Mouse (Mus musculus): ENCODE results near the gene Errfi1.
"Not testable (repeated sequence)": the region's sequence is repeated elsewhere in the genome, so short reads cannot be mapped to it uniquely, and the experiment has no call there.

Errfi1 gene

GRCm38 (mm10) chr4:150880364-150880763, 26.6 kb downstream of the Errfi1 start:
- no peak for DNase-seq (ENCODE audit: low spot score in 2 of 2)

DNA sequence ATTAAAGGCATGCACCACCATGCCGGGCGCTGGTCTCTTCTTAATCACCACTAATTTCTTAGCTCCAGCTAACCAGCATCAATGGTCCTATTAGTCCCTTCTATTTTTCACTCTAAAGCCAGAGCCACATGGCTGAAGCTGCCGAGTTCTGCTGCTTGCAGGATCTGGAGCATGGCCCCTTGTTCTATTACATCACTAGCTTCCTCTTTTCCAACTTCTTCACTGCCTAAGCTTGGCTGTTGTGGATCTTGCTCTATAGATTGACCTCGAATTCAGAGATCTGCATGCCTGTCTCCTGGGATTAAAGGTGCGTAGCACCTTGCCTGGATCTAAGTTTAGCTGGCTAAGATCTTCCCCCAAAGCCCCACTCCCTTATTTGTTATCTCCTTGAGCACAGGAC, 28.9 kb downstream of the Errfi1 start:
- DNase-seq (ENCODE audit: low spot score in 2 of 2): no peak

DNA sequence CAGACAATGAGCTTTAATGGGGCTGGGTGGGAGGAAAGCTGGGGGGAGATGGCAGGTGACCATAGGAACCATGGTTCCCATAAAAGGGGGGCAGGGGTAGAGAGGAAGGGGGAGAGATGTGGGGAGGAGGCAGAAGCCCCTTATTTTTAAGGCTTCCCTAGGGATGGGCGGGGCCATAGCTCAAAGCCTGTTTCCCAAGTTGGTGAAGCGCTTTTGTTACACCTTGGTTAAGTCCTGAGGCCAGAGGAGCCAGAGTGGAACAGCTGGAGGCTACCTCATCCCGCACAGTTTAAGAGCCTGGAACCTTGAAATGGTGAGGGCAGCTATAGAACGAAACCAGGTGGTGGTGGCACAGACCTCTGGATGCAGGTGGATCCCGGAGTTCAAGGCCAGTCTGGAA, 34.2 kb downstream of the Errfi1 start:
- DNase-seq (ENCODE audit: low spot score in 2 of 2): no peak

DNA sequence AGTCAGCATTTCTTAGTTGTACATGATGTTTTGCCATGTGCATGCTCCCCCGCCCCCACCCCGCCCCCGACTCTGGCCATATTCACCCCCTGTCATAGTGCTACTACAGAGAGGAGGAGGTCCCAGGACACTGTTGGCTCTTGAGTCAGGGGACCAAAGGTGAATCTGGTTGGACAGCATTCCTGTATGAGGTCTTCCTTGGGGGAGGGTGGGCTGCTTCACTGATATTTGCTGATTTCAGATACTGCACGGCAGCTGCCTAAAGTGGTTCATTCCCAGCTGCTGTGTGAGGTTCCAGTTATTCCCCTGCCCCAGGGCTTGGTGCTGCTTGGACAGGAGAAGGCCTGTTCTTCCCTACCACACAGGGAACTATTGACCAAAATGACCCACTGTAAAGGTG, 34.8 kb downstream of the Errfi1 start:
- no peak for DNase-seq (ENCODE audit: low spot score in 2 of 2)

GRCm38 (mm10) chr4:150889273-150889954, 35.7 kb downstream of the Errfi1 start:
- no peak for DNase-seq (ENCODE audit: low spot score in 2 of 2)

DNA sequence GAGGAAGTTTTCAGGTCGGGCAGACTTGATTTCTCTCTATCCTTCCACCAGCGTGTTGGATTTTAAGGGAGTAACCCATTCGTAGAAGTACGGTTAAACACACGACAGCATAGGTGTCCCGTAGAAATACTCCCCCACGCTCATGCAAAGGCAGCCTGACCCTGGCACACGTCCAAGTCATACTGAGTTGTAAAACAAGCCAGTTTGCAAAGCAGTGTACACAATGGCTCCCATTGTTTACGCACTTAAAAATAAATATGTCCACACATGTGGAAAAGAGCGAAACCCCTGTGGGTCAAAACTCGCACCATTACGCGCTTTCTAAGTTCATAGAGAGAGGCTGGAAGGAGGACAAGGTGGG, 36.2 kb downstream of the Errfi1 start:
- DNase-seq (ENCODE audit: low spot score in 2 of 2): no peak

DNA sequence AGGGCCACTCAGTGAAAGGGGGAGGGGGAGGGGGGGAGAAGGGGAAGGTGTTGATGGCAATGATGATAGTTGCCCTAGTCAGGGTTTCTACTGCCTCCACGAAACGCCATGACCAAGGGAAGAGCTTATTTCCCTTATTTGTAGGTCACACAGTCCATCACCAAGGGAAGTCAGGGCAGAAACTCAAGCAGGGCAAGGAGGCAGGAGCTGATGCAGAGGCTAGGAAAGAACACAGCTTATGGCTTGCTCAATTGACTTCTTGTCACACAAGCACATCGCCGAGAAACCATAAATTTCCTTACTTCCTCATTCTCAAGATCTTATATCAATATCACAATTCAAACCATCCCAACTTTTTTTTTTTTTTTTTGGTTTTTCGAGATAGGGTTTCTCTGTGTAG, 37.6 kb downstream of the Errfi1 start:
- no peak for DNase-seq (ENCODE audit: low spot score in 2 of 2)

DNA sequence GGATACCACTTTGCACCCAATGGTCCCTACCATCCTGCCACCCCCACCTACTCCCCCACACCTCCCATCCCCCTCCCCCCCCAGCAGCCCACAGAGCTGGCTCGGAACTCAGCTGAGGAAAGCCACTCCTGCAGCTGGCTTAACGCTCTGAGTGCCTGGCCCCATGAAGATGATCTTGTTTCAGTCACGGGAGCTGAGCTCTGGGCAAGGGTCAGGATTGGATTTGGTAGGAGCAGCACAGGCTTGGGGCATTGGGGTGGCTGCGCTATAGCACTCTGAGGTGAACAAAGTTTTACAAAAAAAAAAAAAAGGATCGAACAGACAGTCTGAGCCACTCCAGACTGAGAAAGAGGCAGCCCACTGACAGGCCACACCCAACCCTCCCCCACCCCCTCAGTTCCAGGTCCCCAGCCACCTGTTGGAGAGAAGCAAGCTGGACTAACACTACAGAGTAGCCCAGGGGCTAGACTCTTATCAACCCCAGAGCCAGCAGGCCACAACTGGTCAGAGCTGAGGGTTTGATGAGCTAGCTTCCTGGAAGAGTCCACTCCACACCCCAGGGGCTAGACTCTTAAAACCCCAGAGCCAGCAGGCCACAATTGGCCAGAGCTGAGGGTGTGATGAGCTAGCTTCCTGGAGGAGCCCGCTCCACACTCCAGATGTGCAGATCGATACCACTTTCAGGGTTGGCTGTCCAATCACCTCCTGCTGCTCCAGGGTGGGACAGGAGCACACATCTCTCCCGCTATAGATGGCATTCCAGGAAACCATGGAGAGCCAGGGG, 41.2 kb downstream of the Errfi1 start:
- DNase-seq (ENCODE audit: low spot score in 2 of 2): no peak

- no peak for DNase-seq (ENCODE audit: low spot score in 2 of 2)
These were observed 43.3 kb downstream of the Errfi1 start for GRCm38 (mm10) chr4:150896896-150897624.

GRCm38 (mm10) chr4:150898716-150899365, 45.1 kb downstream of the Errfi1 start:
- peak in 1 of 2 experiments; percentile 52 for DNase-seq (ENCODE audit: low spot score in 2 of 2)

GRCm38 (mm10) chr4:150900486-150900885, 46.8 kb downstream of the Errfi1 start:
- DNase-seq (ENCODE audit: low spot score in 2 of 2): no peak

GRCm38 (mm10) chr4:150901651-150902050, 47.9 kb downstream of the Errfi1 start:
- peak in 1 of 2 experiments; percentile 72 for DNase-seq (ENCODE audit: low spot score in 2 of 2)

GRCm38 (mm10) chr4:150902062-150902461, 48.3 kb downstream of the Errfi1 start:
- DNase-seq (ENCODE audit: low spot score in 2 of 2): no peak

- DNase-seq (ENCODE audit: low spot score in 2 of 2): no peak
These were observed 49.5 kb downstream of the Errfi1 start for GRCm38 (mm10) chr4:150903091-150903742.

- DNase-seq (ENCODE audit: low spot score in 2 of 2): no peak
These were observed 53.4 kb downstream of the Errfi1 start for GRCm38 (mm10) chr4:150907099-150907498.

DNA sequence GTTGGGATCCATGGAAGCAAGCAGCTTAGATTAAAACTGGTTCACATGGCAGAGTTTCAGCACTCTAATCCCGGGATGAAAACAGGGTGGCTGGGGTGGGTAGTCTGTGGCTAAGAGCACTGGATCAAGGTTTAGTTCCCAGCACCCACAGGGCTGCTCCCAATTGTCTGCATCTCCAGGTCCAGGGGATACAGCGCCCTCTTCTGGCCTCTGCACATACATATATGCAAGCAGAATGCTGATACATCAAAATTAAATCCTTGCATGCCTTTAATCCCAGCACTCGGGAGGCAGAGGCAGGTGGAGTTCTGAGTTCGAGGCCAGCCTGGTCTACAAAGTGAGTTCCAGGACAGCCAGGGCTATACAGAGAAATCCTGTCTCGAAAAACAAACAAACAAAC, 54.8 kb downstream of the Errfi1 start:
- not testable (repeated sequence) for DNase-seq (ENCODE audit: low spot score in 2 of 2)

DNA sequence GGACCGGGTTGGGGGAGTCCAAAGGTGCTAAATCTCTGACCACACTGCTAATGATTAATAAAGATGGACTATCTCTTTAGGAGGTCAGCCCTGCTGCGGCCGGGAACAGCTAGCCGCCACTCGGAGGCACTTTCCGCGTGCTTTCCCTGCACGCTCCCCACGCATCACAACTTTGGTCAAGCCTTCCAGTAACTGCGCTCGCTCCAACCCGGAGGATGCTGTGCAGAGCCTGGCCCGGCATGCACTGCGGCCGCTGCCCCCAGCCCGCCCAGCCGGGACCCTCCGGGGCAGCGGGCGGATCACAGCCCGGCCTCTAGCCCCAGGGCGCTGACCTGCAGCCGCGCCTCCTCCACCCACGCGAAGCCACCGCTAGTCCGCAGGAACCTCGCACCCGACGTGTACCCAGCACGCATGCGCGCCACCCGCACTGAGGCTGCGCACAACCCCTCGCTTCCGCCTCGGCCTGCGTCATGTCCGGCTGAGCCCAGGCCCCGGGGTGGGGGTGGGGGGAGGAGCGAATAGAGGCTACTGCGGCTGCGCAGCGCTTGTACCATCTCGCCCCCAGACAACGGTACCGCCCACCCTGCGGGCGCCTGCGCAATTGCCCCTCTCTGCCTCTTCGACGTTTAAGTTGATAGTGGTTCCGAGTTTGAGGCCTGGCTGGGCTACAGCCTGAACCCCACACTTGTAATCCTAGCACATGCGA, 55.9 kb downstream of the Errfi1 start:
- DNase-seq (ENCODE audit: low spot score in 2 of 2): peak; percentile 95 to 98

DNA sequence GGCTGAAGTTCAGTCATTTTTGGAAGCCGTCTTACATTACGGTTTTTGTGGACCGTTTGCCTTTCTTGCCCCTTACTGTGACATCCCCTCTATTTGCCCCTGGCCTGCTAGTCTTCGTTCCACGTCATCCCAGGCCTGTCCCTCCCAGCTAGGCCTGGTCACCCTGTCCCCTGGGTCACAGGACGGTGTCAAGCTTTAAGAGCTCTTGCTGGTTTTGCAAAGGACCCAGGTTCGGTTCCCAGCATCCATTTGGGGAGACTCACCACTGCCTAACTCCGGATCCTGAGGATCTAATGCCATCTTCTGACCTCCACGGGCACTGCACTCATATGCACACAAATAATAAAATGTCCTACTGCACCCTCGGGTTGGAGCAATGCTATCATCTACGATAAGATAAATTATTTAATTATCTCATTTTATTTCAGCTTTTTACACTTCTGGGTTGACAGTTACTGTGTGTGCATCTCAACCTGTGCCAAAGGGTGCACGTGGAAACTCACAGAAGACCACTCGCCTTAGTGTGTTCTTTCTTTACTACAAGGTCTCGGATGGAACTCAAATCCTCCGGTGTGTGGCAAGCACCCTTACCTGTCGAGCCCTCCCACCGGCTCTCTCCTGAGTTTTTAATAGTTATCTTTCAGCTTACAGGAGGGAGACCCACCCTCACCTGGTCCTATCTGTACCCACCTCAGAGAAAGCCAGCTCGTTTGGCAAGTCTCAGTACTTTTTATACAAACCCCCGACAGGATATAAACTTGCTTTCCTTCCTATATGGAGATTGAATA, 56.6 kb downstream of the Errfi1 start:
- peak in 1 of 2 experiments; percentile 52 for DNase-seq (ENCODE audit: low spot score in 2 of 2)

- no peak for DNase-seq (ENCODE audit: low spot score in 2 of 2)
These were observed 60.0 kb downstream of the Errfi1 start for GRCm38 (mm10) chr4:150913743-150914142.

DNA sequence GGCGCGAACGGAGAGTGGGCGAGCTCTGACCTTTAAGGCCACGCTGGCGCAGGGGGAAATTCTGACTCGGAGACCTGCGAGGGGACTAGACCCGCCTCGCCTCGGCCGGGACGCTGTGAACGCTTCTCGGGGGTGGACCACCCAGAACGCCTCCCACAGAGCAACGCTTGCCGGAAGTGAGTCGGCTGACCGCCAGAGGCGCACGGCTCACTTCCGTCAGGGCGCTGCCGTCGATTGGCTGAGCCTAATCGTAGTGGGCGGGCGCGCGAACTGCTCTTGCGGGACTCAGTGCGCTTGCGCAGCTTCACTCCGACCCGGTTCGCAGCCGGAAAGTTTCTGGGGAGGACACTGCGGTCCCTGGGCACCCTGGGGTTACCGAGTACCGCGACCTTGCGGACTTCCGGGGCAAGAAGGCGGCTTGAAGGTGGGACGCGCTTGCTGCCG, 60.6 kb downstream of the Errfi1 start, which contains the start of the genes Park7 and Tnfrsf9:
Gene Park7, minus strand, starts transcription at position 148 of the 444 bp plus-strand sequence.
Gene Tnfrsf9, plus strand, starts transcription at position 273 of the 444 bp plus-strand sequence.
- DNase-seq (ENCODE audit: low spot score in 2 of 2): peak; percentile 91 to 96
